Mouse (Mus musculus) adrenal gland, postnatal 14 days (tissue): ENCODE data around the gene Cdyl2. TPM values are rescaled to one million over a fixed set of nuclear protein-coding genes. Genes with fewer than 3 reads are reported as not detected.

Experiments used
- DNase-seq: peaks from one replicate; pipeline ENCODE4 v3.0.0; 2021; ENCODE audit warnings: mixed read lengths
- total RNA-seq: library from RNA; stranded (reverse); gene quantifications from 2 replicates; pipeline ENCODE4 v1.2.3, GENCODE M21; 2021

Gene Cdyl2
- total RNA-seq, 1 experiment from 2014 or later, result 7.6 TPM

DNA sequence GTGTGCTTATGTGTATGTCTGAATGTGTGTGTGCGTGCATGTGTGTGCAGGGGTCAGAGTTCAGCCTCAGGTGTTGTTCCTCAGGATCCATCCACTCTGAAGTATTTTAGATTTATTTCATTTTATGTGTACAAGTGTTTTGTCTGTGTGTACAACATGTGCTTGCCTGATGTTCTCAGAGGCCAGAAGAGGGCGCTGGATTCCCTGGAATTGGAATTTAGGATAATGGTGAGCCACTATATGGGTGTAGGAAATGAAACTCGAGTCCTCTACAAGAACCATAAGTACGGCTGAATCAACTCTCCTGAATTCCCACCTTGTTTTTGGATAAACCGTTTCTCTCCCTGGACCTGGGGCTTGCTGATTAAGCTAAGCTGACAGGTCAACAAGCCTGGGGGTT lies 61.2 kb downstream of the Cdyl2 start:
- DNase-seq, result peak; percentile 40

GRCm38 (mm10) chr8:116670604-116671003 lies 62.2 kb downstream of the Cdyl2 start:
- no peak for DNase-seq

- DNase-seq, result no peak
Measured at GRCm38 (mm10) chr8:116668977-116669376, 63.8 kb downstream of the Cdyl2 start.

- DNase-seq, result no peak
Measured at GRCm38 (mm10) chr8:116666781-116667325, 65.9 kb downstream of the Cdyl2 start.

- DNase-seq, result no peak
Measured at GRCm38 (mm10) chr8:116661521-116661920, 71.3 kb downstream of the Cdyl2 start.

GRCm38 (mm10) chr8:116656811-116657210 lies 76.0 kb downstream of the Cdyl2 start:
- no peak for DNase-seq

DNA sequence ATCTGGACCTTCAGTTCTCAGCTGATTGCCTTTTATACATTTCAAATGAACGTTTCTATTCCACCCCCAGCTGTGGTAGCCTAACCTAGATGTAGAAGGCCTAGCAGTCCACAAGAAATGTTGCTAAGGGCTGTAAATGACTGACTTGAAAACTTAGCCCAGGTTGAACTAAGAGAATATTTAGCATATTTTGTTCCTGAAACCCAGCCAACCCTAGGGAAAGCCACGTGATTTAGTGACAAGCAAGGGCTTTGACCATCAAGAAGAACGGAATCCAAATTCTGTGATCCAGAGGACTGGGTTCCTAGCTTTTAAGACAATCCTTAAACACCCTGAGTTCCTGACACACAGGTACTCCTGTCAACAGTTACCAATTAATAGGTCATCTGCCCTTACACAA lies 77.9 kb downstream of the Cdyl2 start:
- no peak for DNase-seq

DNA sequence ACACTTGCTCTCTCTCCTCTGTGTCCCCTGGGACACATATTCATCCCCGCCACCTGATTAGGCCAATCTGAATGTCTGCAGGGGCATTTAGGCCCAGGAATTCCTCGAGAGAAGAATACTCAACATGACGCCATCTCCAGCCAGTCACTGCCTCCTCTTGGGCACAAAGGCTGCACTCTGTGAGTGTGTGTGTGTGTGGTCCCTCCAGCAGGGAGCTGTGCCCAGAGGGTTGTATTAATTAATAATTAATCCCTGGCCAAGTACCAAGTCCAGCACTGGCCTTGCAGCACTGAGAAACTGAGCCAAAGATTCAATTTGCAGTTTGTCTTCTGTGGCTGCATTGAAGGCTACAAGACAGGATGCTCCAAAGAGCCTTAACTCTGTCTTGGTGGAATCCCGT lies 79.8 kb downstream of the Cdyl2 start:
- DNase-seq, result no peak

DNA sequence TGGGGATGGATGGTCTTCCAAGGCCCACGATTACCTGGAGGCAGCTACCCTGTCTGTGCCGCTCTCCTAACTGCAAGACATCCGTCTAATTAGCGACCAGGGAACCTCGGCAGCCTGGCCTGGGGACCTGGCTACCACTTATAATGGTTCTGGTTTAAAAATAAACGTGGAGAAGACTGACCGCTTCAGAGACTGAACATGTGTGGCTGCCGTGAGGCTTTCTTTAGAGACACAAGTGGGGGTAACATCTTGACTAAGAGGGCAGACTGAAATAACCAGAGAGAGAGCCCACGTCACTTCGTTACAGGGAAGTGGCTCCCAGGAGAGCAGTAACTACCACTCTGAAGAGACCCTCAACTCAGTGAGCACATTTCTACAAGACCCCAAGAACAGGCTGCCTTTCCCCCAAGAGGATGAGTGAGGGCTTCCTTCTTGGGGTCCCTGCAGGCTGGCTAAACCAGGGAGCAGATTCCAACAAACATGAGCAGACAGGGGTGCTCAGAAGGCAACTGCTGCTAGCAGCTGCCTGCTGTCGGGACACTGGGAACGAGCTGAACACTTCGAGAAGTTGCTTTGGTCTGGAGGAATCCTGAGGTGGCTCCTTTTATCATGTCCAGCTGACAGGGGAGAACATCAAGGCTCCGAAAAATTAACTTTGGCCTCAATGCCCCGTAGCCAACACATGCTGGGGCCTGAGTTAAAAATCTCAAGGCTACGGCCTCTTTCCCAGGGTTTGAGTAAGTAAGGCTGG lies 82.6 kb downstream of the Cdyl2 start:
- DNase-seq, result no peak

DNA sequence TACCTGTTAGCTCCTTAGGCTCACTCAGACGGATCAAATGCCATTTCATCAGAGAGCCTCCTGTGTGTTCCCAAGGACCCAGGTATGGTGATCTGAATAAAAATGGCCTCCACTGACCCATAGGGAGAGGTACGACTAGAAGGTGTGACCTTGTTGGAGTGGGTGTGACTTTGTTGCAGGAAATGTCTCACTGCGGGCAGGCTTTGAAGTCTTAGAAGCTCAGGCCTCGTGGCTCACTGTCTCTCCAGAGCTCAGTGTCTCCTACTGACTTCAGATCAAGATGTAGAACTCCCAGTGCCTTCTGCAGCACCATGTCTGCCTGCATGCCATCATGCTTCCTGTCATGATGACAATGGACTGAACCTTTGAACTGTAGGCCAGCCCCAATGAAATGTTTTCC lies 87.4 kb downstream of the Cdyl2 start:
- DNase-seq, result no peak

GRCm38 (mm10) chr8:116640925-116641324 lies 91.9 kb downstream of the Cdyl2 start:
- DNase-seq, result no peak

- DNase-seq, result no peak
Measured at GRCm38 (mm10) chr8:116637998-116638397, 94.8 kb downstream of the Cdyl2 start.

- DNase-seq, result no peak
Measured at GRCm38 (mm10) chr8:116637193-116637592, 95.6 kb downstream of the Cdyl2 start.

DNA sequence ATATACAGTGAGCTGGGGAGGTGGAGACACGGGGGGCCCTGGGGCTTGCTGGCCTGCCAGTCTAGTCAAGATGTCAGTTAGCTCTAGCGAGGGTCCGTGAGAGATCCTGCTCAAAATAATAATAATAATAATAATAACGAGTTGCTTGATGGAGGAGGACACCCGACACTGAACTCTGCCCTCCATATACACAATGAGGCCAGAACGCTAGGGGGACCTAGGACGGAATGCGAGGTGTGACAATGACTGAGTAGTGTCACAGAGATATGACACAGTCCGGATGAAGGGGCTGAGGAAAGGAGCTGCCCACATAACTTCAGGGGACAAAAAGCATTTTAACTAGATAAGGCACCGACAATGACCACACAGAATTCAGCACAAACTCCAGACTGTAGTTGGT lies 96.4 kb downstream of the Cdyl2 start:
- no peak for DNase-seq

DNA sequence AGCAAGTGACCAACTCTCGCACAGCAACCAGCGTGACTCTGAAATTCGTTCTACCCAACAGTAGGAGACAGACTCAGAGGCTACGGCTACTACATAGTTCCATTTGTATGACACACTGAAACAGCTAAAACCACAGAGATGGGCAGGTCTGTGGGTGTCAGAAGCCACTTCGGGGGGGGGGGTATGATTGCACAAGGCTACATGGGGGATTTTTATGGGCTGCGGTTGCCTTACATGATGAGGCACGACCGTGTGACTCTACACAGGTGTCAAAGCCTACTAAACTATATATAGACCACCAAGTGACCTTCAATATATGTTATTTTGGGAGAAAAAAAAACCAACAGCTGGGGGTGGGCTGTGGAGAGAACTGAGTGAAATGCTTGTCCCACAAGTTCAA lies 96.8 kb downstream of the Cdyl2 start:
- no peak for DNase-seq

- DNase-seq, result no peak
Measured at GRCm38 (mm10) chr8:116635261-116635660, 97.5 kb downstream of the Cdyl2 start.

DNA sequence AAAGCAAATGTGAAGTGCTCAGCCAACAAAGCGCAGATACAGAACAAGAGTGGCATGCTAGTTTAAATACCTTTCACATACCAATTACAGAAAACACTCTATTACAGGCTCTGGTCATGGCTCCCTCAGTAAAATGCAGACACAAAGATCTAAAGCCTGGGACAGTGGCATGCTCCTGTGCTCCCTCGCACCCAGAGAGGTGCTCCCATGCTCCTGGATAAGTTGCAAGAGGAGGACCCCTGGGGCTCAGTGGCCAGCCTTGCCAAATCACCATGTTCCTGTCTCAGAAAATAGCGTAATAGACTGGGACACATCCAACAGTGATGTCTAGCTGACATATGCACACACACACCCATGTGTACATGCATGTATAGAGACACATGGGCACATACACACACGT lies 98.4 kb downstream of the Cdyl2 start:
- DNase-seq, result no peak

GRCm38 (mm10) chr8:116633470-116634150 lies 99.2 kb downstream of the Cdyl2 start:
- no peak for DNase-seq

- DNase-seq, result peak; percentile 16
Measured at GRCm38 (mm10) chr8:116630066-116630465, 102.7 kb downstream of the Cdyl2 start.

GRCm38 (mm10) chr8:116628975-116629374 lies 103.8 kb downstream of the Cdyl2 start:
- DNase-seq, result no peak

DNA sequence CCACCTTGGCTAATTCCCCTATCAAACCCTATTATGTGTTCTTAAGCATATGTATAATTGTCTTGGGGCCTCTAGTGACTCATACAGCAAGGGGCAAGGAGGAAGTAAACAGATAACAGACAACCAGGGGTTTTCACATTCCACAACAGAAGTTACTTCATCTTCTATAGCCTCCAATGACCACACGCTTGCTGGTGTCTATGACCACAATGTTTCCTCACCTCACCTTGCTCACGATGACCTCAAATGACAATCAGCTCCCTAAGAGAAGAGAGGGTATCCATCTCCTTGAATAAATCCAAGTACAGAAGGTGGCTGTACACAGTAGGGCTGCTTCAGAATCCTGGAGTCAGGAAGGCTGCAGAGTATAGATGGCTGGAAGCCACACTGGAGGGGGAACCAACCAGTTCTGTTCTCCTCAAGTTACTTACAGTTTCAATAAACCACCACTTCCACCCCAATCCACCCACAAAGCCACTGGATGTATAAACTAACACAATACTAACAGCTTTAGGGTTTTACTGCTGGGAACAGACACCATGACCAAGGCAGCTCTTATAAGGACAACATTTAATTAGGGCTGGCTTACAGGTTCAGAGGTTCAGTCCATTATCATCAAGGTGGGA lies 104.8 kb downstream of the Cdyl2 start:
- DNase-seq, result no peak

DNA sequence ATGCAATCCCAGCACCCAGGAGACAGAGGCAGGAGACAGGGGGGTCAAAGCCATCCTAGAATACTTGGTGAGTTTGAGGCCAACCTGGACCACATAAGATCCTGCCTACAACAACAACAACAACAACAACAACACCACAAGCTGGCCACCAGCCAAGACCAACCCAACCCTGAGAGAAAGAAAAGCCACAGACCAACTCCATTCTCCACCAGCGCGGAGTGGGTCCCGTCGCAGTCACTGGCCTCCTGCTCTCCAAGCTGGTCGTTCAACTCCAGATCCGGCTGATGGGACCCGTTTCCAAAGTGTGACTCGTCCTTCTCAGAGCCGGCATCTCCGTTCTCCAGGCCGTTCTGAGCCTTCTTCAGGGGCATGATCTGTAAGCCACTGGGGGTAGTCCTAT lies 109.2 kb downstream of the Cdyl2 start:
- no peak for DNase-seq

- DNase-seq, result no peak
Measured at GRCm38 (mm10) chr8:116622326-116622725, 110.5 kb downstream of the Cdyl2 start.
